Mouse (Mus musculus): ENCODE measurements around the gene Bcl2a1d. TPM values are rescaled to one million over a fixed set of nuclear protein-coding genes. Genes with fewer than 3 reads are reported as not detected.
A peak's percentile ranks its signal among the peaks of the same experiment; 100 is the strongest.
"Not testable (repeated sequence)": the region's sequence is repeated elsewhere in the genome, so short reads cannot be mapped to it uniquely, and the experiment has no call there.

Gene Bcl2a1d
- polyA plus RNA-seq (2012; ENCODE audit: insufficient read depth, insufficient read length, low replicate concordance, missing spikeins): not detected in 2 replicates

- H3K4me1 ChIP-seq (ENCODE audit: control insufficient read depth, insufficient read depth, low read length); H3K4me3 ChIP-seq (ENCODE audit: insufficient read depth, low read depth, low read length); H3K27ac ChIP-seq (ENCODE audit: insufficient read depth, low read depth, low read length): not testable (repeated sequence)
- WGBS: 86% methylated on average over 5 of the region's 5 CpGs
Measured at GRCm38 (mm10) chr9:88731728-88732127, at the start of gene Bcl2a1d. Bcl2a1d (minus strand) TSS chr9:88731914.

GRCm38 (mm10) chr9:88770239-88770638 lies 38.5 kb upstream of the Bcl2a1d start:
- WGBS: 88% methylated on average over 5 of the region's 6 CpGs
- not testable (repeated sequence) for H3K4me3 ChIP-seq (ENCODE audit: insufficient read depth, low read depth, low read length); H3K27ac ChIP-seq (ENCODE audit: insufficient read depth, low read depth, low read length); H3K4me1 ChIP-seq (ENCODE audit: control insufficient read depth, insufficient read depth, low read length)

GRCm38 (mm10) chr9:88769470-88769869 lies 37.8 kb upstream of the Bcl2a1d start:
- H3K4me3 ChIP-seq (ENCODE audit: insufficient read depth, low read depth, low read length); H3K4me1 ChIP-seq (ENCODE audit: control insufficient read depth, insufficient read depth, low read length); H3K27ac ChIP-seq (ENCODE audit: insufficient read depth, low read depth, low read length): not testable (repeated sequence)
- WGBS: 86% methylated on average over 4 of the region's 5 CpGs

GRCm38 (mm10) chr9:88746687-88747086 lies 15.0 kb upstream of the Bcl2a1d start:
- not testable (repeated sequence) for H3K4me1 ChIP-seq (ENCODE audit: control insufficient read depth, insufficient read depth, low read length); H3K27ac ChIP-seq (ENCODE audit: insufficient read depth, low read depth, low read length); H3K4me3 ChIP-seq (ENCODE audit: insufficient read depth, low read depth, low read length)
- WGBS: 13% methylated on average over 1 of the region's 2 CpGs

- not testable (repeated sequence) for H3K4me3 ChIP-seq (ENCODE audit: insufficient read depth, low read depth, low read length); H3K4me1 ChIP-seq (ENCODE audit: control insufficient read depth, insufficient read depth, low read length); H3K27ac ChIP-seq (ENCODE audit: insufficient read depth, low read depth, low read length)
- WGBS: no CpG with 5 or more reads among the region's 2 CpGs
Measured at GRCm38 (mm10) chr9:88746046-88746445, 14.3 kb upstream of the Bcl2a1d start.

- H3K27ac ChIP-seq (ENCODE audit: insufficient read depth, low read depth, low read length); H3K4me1 ChIP-seq (ENCODE audit: control insufficient read depth, insufficient read depth, low read length); H3K4me3 ChIP-seq (ENCODE audit: insufficient read depth, low read depth, low read length): not testable (repeated sequence)
Measured at GRCm38 (mm10) chr9:88735289-88735688, 3.6 kb upstream of the Bcl2a1d start.

- not testable (repeated sequence) for H3K4me1 ChIP-seq (ENCODE audit: control insufficient read depth, insufficient read depth, low read length); H3K4me3 ChIP-seq (ENCODE audit: insufficient read depth, low read depth, low read length); H3K27ac ChIP-seq (ENCODE audit: insufficient read depth, low read depth, low read length)
- 82% methylated on average over 1 of the region's 1 CpGs for WGBS
Measured at GRCm38 (mm10) chr9:88733182-88733581, 1.5 kb upstream of the Bcl2a1d start.

GRCm38 (mm10) chr9:88732334-88732733 lies 620 bp upstream of the Bcl2a1d start:
- H3K4me1 ChIP-seq (ENCODE audit: control insufficient read depth, insufficient read depth, low read length); H3K4me3 ChIP-seq (ENCODE audit: insufficient read depth, low read depth, low read length): not testable (repeated sequence)
- WGBS: 97% methylated on average over 2 of the region's 3 CpGs

GRCm38 (mm10) chr9:88728311-88728710 lies 3.4 kb downstream of the Bcl2a1d start:
- H3K27ac ChIP-seq (ENCODE audit: insufficient read depth, low read depth, low read length): not testable (repeated sequence)

More at GRCm38 (mm10) chr9:88732334-88732733, 620 bp upstream of the Bcl2a1d start:
- not testable (repeated sequence) for H3K27ac ChIP-seq (ENCODE audit: insufficient read depth, low read depth, low read length)

GRCm38 (mm10) chr9:88721628-88722027 lies 10.1 kb downstream of the Bcl2a1d start:
- H3K27ac ChIP-seq (ENCODE audit: insufficient read depth, low read depth, low read length); H3K4me1 ChIP-seq (ENCODE audit: control insufficient read depth, insufficient read depth, low read length); H3K4me3 ChIP-seq (ENCODE audit: insufficient read depth, low read depth, low read length): not testable (repeated sequence)

More at GRCm38 (mm10) chr9:88728311-88728710, 3.4 kb downstream of the Bcl2a1d start:
- H3K4me1 ChIP-seq (ENCODE audit: control insufficient read depth, insufficient read depth, low read length); H3K4me3 ChIP-seq (ENCODE audit: insufficient read depth, low read depth, low read length): not testable (repeated sequence)

GRCm38 (mm10) chr9:88719989-88720537 lies 11.7 kb downstream of the Bcl2a1d start, which contains the start of gene Mthfsl:
Mthfsl (minus strand) TSS chr9:88720296.
- WGBS: 6% methylated on average over 11 of the region's 12 CpGs
- H3K4me3 ChIP-seq (ENCODE audit: insufficient read depth, low read depth, low read length): peak within 1 kb of the TSS; percentile 39

GRCm38 (mm10) chr9:88719073-88719921 lies 12.4 kb downstream of the Bcl2a1d start:
- H3K27ac ChIP-seq (ENCODE audit: insufficient read depth, low read depth, low read length); H3K4me1 ChIP-seq (ENCODE audit: control insufficient read depth, insufficient read depth, low read length): not testable (repeated sequence)
- WGBS: 2% methylated on average over 22 of the region's 46 CpGs
- H3K4me3 ChIP-seq (ENCODE audit: insufficient read depth, low read depth, low read length): peak overlapping the region; percentile 39

More at GRCm38 (mm10) chr9:88719989-88720537, 11.7 kb downstream of the Bcl2a1d start, which contains the start of gene Mthfsl:
- H3K4me1 ChIP-seq (ENCODE audit: control insufficient read depth, insufficient read depth, low read length); H3K27ac ChIP-seq (ENCODE audit: insufficient read depth, low read depth, low read length): not testable (repeated sequence)

- not testable (repeated sequence) for H3K27ac ChIP-seq (ENCODE audit: insufficient read depth, low read depth, low read length); H3K4me1 ChIP-seq (ENCODE audit: control insufficient read depth, insufficient read depth, low read length); H3K4me3 ChIP-seq (ENCODE audit: insufficient read depth, low read depth, low read length)
- 50% methylated on average over 5 of the region's 5 CpGs for WGBS
Measured at GRCm38 (mm10) chr9:88718593-88718992, 13.1 kb downstream of the Bcl2a1d start.

GRCm38 (mm10) chr9:88718140-88718539 lies 13.6 kb downstream of the Bcl2a1d start:
- not testable (repeated sequence) for H3K4me1 ChIP-seq (ENCODE audit: control insufficient read depth, insufficient read depth, low read length); H3K27ac ChIP-seq (ENCODE audit: insufficient read depth, low read depth, low read length); H3K4me3 ChIP-seq (ENCODE audit: insufficient read depth, low read depth, low read length)
- 28% methylated on average over 2 of the region's 2 CpGs for WGBS

GRCm38 (mm10) chr9:88714515-88714914 lies 17.2 kb downstream of the Bcl2a1d start:
- H3K4me1 ChIP-seq (ENCODE audit: control insufficient read depth, insufficient read depth, low read length); H3K4me3 ChIP-seq (ENCODE audit: insufficient read depth, low read depth, low read length); H3K27ac ChIP-seq (ENCODE audit: insufficient read depth, low read depth, low read length): not testable (repeated sequence)
- 84% methylated on average over 5 of the region's 5 CpGs for WGBS
